Mouse (Mus musculus): ENCODE data around the gene Mrpl40. TPM values are rescaled to one million over a fixed set of nuclear protein-coding genes. Genes with fewer than 3 reads are reported as not detected.
"Not testable (repeated sequence)": the region's sequence is repeated elsewhere in the genome, so short reads cannot be mapped to it uniquely, and the experiment has no call there.

Mrpl40 gene
- 10 to 100 TPM; 28.9 to 43.8 TPM for total RNA-seq (2021)
- long read RNA-seq, experiment 1, transcript Mrpl40-201 (4 exons, 1,280 nt), result major isoform, 45 of 50 reads
- long read RNA-seq, experiment 1, partial matches to known transcripts, result 2 of 50 reads
- long read RNA-seq, experiment 1, other reads (novel, unspliced or antisense), result 3 of 50 reads
- long read RNA-seq, experiment 2, transcript Mrpl40-201 (4 exons, 1,280 nt), result major isoform, 27 of 36 reads
- long read RNA-seq, experiment 2, transcript Mrpl40-202 (4 exons, 778 nt), result minor isoform, 7 of 36 reads
- long read RNA-seq, experiment 2, partial matches to known transcripts, result 0 of 36 reads
- long read RNA-seq, experiment 2, other reads (novel, unspliced or antisense), result 2 of 36 reads

DNA sequence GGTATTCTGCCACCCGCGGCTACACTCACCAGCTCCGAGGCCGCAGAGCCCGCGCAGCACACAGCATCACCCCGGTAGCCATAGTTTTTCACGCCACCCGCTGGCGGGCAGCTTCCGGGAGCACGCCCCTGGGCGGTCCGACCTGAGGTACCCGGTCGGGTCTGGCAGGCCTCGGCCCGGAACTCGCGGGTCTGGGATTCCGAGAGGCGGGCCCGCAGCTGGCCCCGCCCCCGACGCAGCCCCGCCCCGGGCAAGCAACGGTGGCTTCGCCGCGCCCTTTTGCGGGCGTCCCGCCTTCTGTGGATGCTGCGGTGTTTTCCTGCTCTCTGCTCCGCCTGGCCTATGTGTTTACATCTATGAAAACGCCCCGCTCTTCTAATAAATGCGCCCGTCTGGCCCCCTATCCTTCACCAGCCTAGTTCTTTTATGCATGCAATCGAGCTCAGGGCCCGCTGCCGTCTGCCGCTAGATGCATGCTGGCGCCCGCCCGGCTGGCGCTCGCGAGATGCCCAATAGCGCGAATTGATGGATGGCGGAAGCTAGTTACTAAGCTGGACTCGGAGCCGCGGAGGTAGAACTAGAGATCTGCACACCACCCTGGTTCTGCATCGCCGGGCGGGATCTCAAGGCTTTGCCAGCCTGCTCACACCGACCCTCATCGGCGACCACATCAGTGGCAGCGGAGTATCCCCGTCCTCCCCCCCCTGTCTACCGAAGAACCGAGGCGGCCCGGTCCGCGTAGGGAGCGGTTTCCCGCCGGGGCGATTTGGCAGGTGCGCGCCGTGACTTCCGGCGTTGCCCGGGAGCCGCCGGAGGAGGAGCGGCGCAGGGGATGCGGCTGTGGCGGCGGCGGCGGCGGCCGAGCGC lies at the start of gene Mrpl40, which contains the start of gene Hira:
TSS of gene Mrpl40 (minus strand) at position 421 of the 867 bp plus-strand sequence.
TSS of gene Hira (plus strand) at position 596 of the 867 bp plus-strand sequence.
- intact Hi-C loops (cut with DNase I), result no loop called here
- peak; percentile 90 to 92 for DNase-seq (ENCODE audit: low spot score in 2 of 2)

- intact Hi-C loops (cut with DNase I), result no loop called here
- DNase-seq (ENCODE audit: low spot score in 2 of 2), result no peak
These were observed 45.1 kb upstream of the Mrpl40 start for GRCm38 (mm10) chr16:18921771-18922170.

DNA sequence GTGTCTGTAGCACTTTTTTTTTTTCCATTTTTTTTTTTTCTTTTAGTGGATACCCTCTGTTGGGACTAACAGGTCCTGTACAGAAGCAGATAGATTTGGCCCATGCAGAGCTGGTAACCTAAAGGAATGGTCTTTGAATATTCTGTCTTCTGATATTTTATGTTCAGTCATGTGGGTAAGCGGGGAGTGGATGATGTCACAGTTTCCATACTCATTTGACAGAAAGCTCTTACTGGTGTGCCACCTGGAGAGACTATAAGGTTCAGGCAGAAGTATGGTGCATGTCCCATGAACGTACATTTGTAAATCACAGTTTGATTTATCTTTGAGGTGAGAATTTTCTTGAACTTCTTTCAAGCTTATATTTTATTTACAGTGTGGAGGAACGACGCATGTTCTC lies 39.4 kb upstream of the Mrpl40 start:
- intact Hi-C loops (cut with DNase I), result no loop called here
- no peak for DNase-seq (ENCODE audit: low spot score in 2 of 2)

DNA sequence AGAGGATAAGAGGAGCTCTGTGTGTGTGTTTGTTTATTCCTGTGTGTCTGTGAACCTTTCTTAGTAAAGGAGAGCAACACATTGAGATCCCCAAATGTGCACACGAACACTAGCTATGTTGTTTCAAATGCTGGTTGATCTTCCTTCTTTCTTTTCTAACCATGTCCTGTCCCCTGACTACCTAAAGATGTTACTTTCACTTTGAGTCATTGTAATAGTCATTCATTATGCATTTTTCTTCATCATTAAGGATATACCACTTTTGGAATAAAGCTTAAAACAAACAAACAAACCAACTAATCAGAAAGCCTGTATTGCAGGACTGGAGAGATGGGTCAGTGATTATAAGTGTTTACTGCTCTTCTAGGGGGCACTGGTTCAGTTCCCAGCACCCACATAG lies 29.0 kb upstream of the Mrpl40 start:
- DNase-seq (ENCODE audit: low spot score in 2 of 2), result no peak
- intact Hi-C loops (cut with DNase I), result no loop called here

- intact Hi-C loops (cut with DNase I), result no loop called here
- DNase-seq (ENCODE audit: low spot score in 2 of 2), result no peak
These were observed 19.8 kb upstream of the Mrpl40 start for GRCm38 (mm10) chr16:18896429-18896828.

GRCm38 (mm10) chr16:18895249-18895648 lies 18.6 kb upstream of the Mrpl40 start:
- intact Hi-C loops (cut with DNase I), result no loop called here
- DNase-seq (ENCODE audit: low spot score in 2 of 2), result no peak

- intact Hi-C loops (cut with DNase I), result no loop called here
- DNase-seq (ENCODE audit: low spot score in 2 of 2), result no peak
These were observed 17.2 kb upstream of the Mrpl40 start for GRCm38 (mm10) chr16:18893840-18894372.

DNA sequence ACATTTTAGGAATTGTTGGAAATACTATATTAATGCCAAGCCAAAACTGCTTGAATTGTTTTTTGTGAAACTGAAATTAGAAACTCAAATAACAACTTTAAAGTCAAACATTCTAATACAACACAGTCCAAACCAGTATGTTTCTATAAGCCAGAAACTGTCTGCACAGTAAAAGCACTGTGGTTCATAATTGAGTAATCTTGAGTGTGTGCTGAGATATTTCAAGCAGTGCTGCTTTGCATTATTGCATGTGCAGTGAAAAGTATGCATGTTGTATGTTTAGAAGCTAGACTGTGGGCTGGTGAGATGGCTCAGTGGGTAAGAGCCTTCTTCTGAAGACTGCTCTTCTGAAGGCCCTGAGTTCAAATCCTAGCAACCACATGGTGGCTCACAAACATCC lies 7.4 kb upstream of the Mrpl40 start:
- no peak for DNase-seq (ENCODE audit: low spot score in 2 of 2)
- intact Hi-C loops (cut with DNase I), result no loop called here

DNA sequence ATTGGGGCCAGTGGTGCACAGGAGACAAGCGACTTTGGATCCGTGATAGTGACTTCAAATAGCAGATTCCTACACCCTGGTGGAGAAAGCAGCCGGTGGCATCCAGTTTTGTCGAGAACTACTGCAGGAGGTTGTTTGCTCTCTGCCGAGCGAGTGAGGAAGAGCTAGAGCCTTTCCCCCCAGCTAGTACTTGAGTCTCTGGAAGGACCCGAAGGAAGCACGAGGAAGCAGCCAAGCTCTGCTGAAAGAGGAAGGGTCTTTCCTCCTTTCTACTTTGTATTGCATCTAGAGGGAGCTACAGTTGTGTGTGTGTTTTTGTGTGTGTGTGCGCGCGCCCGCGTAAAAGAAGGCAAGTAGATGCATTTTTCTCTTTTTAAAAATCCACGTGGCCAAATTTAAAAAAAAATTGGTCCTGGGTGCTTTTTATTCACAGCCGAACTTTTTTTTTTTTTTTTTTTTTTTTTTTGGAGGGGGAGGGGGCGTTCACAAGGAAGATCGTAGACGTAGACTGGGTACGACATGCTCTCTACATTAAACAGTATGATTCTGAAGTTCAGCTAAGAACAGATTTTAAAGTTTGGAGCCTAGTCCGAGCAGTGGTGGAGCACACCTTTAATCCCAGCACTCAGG lies 1.5 kb upstream of the Mrpl40 start:
- peak; percentile 19 to 26 for DNase-seq (ENCODE audit: low spot score in 2 of 2)
- intact Hi-C loops (cut with DNase I), result no loop called here

DNA sequence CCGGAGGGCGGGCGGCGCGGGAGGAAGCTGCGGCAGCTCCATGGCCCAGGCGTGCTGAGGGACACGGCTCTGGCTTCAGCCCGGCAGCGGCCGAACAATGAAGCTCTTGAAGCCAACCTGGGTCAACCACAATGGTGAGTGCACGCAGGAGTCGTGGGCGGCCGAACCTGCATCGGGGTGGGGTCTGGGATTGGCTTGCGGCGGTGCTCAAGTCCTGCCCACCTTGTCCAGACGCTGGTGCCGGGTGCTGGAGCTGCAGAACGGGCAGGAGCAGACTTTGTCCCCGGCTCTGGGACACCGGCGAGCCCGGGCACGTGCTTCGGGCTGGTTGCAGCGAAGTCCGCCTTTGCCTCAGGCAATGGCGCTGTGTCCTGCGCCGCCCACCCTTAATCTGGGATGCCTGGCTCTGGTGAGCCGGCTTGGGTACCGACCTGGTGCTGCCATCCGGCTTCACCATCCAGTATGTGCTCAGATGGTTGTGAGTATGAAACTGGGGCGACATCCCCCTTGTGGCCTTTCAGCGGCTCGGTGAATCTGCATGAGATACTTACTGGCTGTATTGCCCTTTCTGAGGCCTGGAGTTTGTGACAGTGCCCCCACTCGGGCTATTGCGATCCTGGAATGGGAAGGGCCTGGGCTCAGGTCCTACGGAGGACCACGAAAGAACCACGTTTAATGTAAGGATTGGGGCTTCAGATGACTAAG lies 876 bp upstream of the Mrpl40 start:
- intact Hi-C loops (cut with DNase I), result no loop called here
- DNase-seq (ENCODE audit: low spot score in 2 of 2), result peak; percentile 40 to 41

DNA sequence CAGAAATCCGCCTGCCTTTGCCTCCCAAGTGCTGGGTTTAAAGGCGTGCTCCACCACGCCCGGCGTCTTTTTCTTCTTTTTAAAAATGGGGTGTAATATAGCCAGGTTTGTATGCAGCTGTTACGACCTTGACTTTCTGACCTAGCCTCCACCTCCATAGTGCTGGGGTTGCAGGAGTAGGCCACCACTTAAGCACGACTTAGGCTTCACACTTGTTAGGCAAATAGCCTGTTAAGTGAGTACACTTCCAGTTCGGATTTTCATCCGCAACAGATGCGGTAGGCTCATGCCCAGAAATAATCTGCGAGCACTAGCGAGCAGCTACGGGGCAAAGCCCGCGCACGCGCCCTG lies 596 bp downstream of the Mrpl40 start:
- DNase-seq (ENCODE audit: low spot score in 2 of 2), result no peak
- intact Hi-C loops (cut with DNase I), result no loop called here

- intact Hi-C loops (cut with DNase I), result not testable (repeated sequence)
These were observed 6.2 kb downstream of the Mrpl40 start for GRCm38 (mm10) chr16:18870495-18870894.

DNA sequence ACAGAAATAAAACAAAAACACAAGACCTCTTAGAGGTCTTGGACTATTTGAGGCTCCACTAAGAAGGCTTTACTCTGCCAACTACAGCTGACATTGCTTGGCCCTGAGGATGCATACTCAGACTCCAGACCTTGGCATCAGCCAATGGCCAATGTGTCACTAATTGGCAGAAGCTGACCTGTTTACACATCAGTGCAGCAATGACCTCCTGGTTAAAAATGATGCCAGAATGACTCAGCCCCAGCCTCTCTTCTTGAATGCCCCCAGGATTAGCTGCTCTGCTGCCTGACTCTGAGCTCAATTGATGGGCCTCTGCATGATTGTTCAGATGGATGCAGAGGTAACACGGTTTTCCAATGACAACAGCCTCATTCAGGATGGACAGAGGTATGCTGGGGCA lies 16.5 kb downstream of the Mrpl40 start:
- intact Hi-C loops (cut with DNase I), result no loop called here
- DNase-seq (ENCODE audit: low spot score in 2 of 2), result no peak

More at GRCm38 (mm10) chr16:18870495-18870894, 6.2 kb downstream of the Mrpl40 start:
- DNase-seq (ENCODE audit: low spot score in 2 of 2), result not testable (repeated sequence)

GRCm38 (mm10) chr16:18858551-18858950 lies 18.1 kb downstream of the Mrpl40 start:
- intact Hi-C loops (cut with DNase I), result no loop called here

GRCm38 (mm10) chr16:18849521-18850190 lies 27.0 kb downstream of the Mrpl40 start:
- intact Hi-C loops (cut with DNase I); DNase-seq (ENCODE audit: low spot score in 2 of 2): not testable (repeated sequence)

More at GRCm38 (mm10) chr16:18858551-18858950, 18.1 kb downstream of the Mrpl40 start:
- peak; percentile 52 to 94 for DNase-seq (ENCODE audit: low spot score in 2 of 2)

DNA sequence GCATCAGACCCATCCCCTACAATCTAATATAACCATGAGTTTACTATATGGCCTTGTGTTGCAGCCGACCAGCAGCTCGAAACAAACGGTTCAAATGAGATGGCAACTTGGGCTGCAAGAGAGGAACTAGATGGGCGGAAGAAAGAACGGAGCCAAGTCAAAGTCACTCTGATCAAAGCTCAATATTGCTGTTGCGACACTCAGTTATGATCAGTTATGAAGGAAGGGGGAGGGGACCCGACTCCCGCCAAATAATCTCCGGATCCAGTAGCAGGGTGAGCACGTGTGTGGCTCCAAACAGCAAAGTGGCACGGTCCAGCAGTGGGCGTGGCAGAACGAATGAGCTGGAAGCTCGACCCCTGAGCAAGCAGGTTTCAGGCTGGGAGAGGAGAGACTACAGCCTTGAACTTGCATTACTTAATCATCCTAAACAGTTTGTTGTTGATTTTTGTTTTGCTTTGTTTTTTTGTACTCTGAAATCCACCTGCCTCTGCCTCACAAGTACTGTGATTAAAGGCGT lies 30.3 kb downstream of the Mrpl40 start:
- DNase-seq (ENCODE audit: low spot score in 2 of 2), result no peak
- intact Hi-C loops (cut with DNase I), result no loop called here

GRCm38 (mm10) chr16:18838346-18838745 lies 38.3 kb downstream of the Mrpl40 start:
- intact Hi-C loops (cut with DNase I), result no loop called here
- DNase-seq (ENCODE audit: low spot score in 2 of 2), result no peak

DNA sequence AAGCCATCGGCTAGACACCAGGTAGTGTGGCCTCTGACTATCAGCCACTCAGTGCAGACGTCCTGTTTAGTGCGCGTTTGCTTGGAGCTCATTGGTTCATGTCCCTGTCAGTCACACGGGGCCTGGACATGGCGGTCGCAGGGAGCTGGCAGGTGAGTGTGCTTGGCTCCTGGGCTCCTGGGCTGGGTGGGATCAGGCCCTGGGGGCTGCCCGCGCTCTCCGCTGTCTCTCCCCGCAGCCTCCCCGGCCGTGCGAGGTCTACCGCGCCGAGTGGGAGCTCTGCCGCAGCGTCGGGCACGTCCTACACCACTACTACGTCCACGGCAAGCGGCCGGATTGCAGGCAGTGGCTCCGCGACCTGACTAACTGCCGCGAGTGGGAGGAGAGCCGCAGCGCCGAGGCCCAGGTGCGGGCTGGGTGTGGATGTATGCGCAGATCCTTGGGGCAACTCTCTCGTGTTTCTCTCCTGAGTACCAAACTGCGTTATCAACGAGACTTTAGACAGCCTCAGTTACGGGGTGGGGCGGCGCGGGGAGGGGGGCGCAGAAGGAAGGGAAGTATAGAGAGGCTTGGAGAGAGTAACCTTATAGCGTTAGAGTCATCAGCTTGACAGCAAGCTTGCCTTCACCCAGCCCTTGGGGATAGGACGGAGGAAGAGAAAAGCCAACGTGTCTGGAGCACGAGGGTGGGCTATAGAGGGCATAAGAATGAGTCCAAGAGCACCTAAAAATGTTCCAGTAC lies 40.0 kb downstream of the Mrpl40 start, which contains the start of the genes 2510002D24Rik and Gm28539:
TSS of gene 2510002D24Rik (plus strand) at position 111 of the 741 bp plus-strand sequence.
TSS of gene Gm28539 (plus strand) at position 117 of the 741 bp plus-strand sequence.
- DNase-seq (ENCODE audit: low spot score in 2 of 2), result peak; percentile 94 to 96
- intact Hi-C loops (cut with DNase I), result no loop called here

Data from left cerebral cortex, postnatal 14 days (tissue).